Mouse (Mus musculus): Measurements from ENCODE around the gene Pmvk. TPM values are rescaled to one million over a fixed set of nuclear protein-coding genes. Genes with fewer than 3 reads are reported as not detected.

The Pmvk gene
- 10 to 100 TPM; 22.2 to 23.7 TPM for polyA plus RNA-seq (2017; shearing (Covaris generic))

GRCm38 (mm10) chr3:89454401-89455177 is at the start of gene Pmvk:
Pmvk (plus strand) TSS chr3:89454541.

GRCm38 (mm10) chr3:89411490-89412393 is 42.6 kb upstream of the Pmvk start, which contains the start of gene Flad1:
Flad1 (minus strand) TSS chr3:89411870.

GRCm38 (mm10) chr3:89418170-89418860 is 36.0 kb upstream of the Pmvk start, which contains the start of the genes Cks1b and Shc1:
Cks1b (minus strand) TSS chr3:89418383.
Shc1 (plus strand) TSS chr3:89418443.

GRCm38 (mm10) chr3:89430171-89431159 is 23.9 kb upstream of the Pmvk start, which contains the start of gene Pygo2:
Pygo2 (plus strand) TSS chr3:89430214.

GRCm38 (mm10) chr3:89436176-89437113 is 17.9 kb upstream of the Pmvk start, which contains the start of gene Pbxip1:
Pbxip1 (plus strand) TSS chr3:89436706.

Other genes with a start within 250 kb of the Pmvk start
- gene Thbs3, start 239.4 kb upstream of the Pmvk start, polyA plus RNA-seq (2017; shearing (Covaris generic)) = 1 to 10 TPM in 1 of 2 experiments, under 1 TPM in 1; 0.90 to 4.0 TPM
- gene Mtx1, start 227.5 kb upstream of the Pmvk start, polyA plus RNA-seq (2017; shearing (Covaris generic)) = 100 to 1,000 TPM in 1 of 2 experiments, 10 to 100 TPM in 1; 89.5 to 127 TPM
- gene Muc1, start 225.5 kb upstream of the Pmvk start, polyA plus RNA-seq (2017; shearing (Covaris generic)) = 1 to 10 TPM; 1.0 to 7.1 TPM
- gene Krtcap2, start 208.6 kb upstream of the Pmvk start, polyA plus RNA-seq (2017; shearing (Covaris generic)) = 100 to 1,000 TPM; 225 to 294 TPM
- gene Trim46, start 208.2 kb upstream of the Pmvk start, polyA plus RNA-seq (2017; shearing (Covaris generic)) = 1 to 10 TPM; 1.6 to 4.9 TPM
- 100 to 1,000 TPM in 1 of 2 experiments, 10 to 100 TPM in 1; 81.3 to 120 TPM for gene Dpm3, start 195.2 kb upstream of the Pmvk start, polyA plus RNA-seq (2017; shearing (Covaris generic))
- gene Slc50a1, start 184.0 kb upstream of the Pmvk start, polyA plus RNA-seq (2017; shearing (Covaris generic)) = 100 to 1,000 TPM; 210 to 250 TPM
- not detected for gene Efna1, start 173.4 kb upstream of the Pmvk start, polyA plus RNA-seq (2017; shearing (Covaris generic))
- gene Efna3, start 131.6 kb upstream of the Pmvk start, polyA plus RNA-seq (2017; shearing (Covaris generic)) = under 1 TPM in 1 of 2 experiments, not detected in 1; 0.15 TPM
- gene Efna4, start 116.5 kb upstream of the Pmvk start, polyA plus RNA-seq (2017; shearing (Covaris generic)) = 1 to 10 TPM in 1 of 2 experiments, under 1 TPM in 1; 0.79 to 1.4 TPM
- gene Adam15, start 104.5 kb upstream of the Pmvk start, polyA plus RNA-seq (2017; shearing (Covaris generic)) = 10 to 100 TPM; 10.1 to 23.0 TPM
- under 1 TPM; 0.13 to 0.32 TPM for gene Dcst2, start 92.6 kb upstream of the Pmvk start, polyA plus RNA-seq (2017; shearing (Covaris generic))
- under 1 TPM in 1 of 2 experiments, not detected in 1; 0.47 TPM for gene Dcst1, start 89.3 kb upstream of the Pmvk start, polyA plus RNA-seq (2017; shearing (Covaris generic))
- 10 to 100 TPM; 34.1 to 67.8 TPM for gene Zbtb7b, start 59.8 kb upstream of the Pmvk start, polyA plus RNA-seq (2017; shearing (Covaris generic))
- gene Lenep, start 51.7 kb upstream of the Pmvk start, polyA plus RNA-seq (2017; shearing (Covaris generic)) = under 1 TPM; 0.37 to 0.44 TPM
- gene Flad1, start 42.7 kb upstream of the Pmvk start, polyA plus RNA-seq (2017; shearing (Covaris generic)) = 10 to 100 TPM; 47.1 to 56.8 TPM
- gene Cks1b, start 36.2 kb upstream of the Pmvk start, polyA plus RNA-seq (2017; shearing (Covaris generic)) = 10 to 100 TPM; 48.3 to 73.9 TPM
- gene Shc1, start 36.1 kb upstream of the Pmvk start, polyA plus RNA-seq (2017; shearing (Covaris generic)) = 10 to 100 TPM; 64.1 to 73.7 TPM
- 10 to 100 TPM; 51.9 to 61.8 TPM for gene Pygo2, start 24.3 kb upstream of the Pmvk start, polyA plus RNA-seq (2017; shearing (Covaris generic))
- 100 to 1,000 TPM in 1 of 2 experiments, 10 to 100 TPM in 1; 66.6 to 119 TPM for gene Pbxip1, start 17.8 kb upstream of the Pmvk start, polyA plus RNA-seq (2017; shearing (Covaris generic))
- gene Kcnn3, start 65.6 kb downstream of the Pmvk start, polyA plus RNA-seq (2017; shearing (Covaris generic)) = under 1 TPM in 1 of 2 experiments, not detected in 1; 0.15 TPM

All from activated CD4-positive, CD25-positive, alpha-beta regulatory T cell (primary cell).